Mouse (Mus musculus) CD4-positive, CD25-positive, alpha-beta regulatory T cell, adult 4 months (primary cell): ENCODE measurements around the gene Rfc2. TPM values are rescaled to one million over a fixed set of nuclear protein-coding genes. Genes with fewer than 3 reads are reported as not detected.

Experiments used
- polyA plus RNA-seq, 2 experiments: library from polyadenylated mRNA; unstranded; fragments of 100-300 nt; shearing (Covaris generic); gene quantifications; one replicate each; pipeline ENCODE4 v1.2.1; 2017

Gene Rfc2
- polyA plus RNA-seq, 2 experiments from 2014 or later: 134 to 185 TPM

Other genes starting within 250 kb of the Rfc2 start
- 1 to 10 TPM; 6.0 to 8.0 TPM for gene Gtf2ird1, start 124.7 kb upstream of the Rfc2 start, polyA plus RNA-seq
- gene Clip2, start 28.9 kb upstream of the Rfc2 start, polyA plus RNA-seq: under 1 TPM; 0.52 to 0.54 TPM
- gene Syna, start 21.2 kb upstream of the Rfc2 start, polyA plus RNA-seq: under 1 TPM in 1 of 2 experiments, not detected in 1; 0.60 TPM
- 10 to 100 TPM in 1 of 2 experiments, 1 to 10 TPM in 1; 6.2 to 15.8 TPM for gene Lat2, start 33.7 kb downstream of the Rfc2 start, polyA plus RNA-seq
- 10 to 100 TPM; 94.2 to 96.9 TPM for gene Eif4h, start 58.1 kb downstream of the Rfc2 start, polyA plus RNA-seq
- 1 to 10 TPM; 3.8 to 6.9 TPM for gene Limk1, start 107.2 kb downstream of the Rfc2 start, polyA plus RNA-seq
- not detected for gene Eln, start 166.0 kb downstream of the Rfc2 start, polyA plus RNA-seq